Mouse (Mus musculus): ENCODE measurements at regions not wholly inside any gene's neighbourhood (a gene's known extent, or its start where the extent isn't known, plus 50 kb on each side); places are given as distances from the start of the nearest gene placed in this dataset.
A peak's percentile ranks its signal among the peaks of the same experiment; 100 is the strongest.

DNA sequence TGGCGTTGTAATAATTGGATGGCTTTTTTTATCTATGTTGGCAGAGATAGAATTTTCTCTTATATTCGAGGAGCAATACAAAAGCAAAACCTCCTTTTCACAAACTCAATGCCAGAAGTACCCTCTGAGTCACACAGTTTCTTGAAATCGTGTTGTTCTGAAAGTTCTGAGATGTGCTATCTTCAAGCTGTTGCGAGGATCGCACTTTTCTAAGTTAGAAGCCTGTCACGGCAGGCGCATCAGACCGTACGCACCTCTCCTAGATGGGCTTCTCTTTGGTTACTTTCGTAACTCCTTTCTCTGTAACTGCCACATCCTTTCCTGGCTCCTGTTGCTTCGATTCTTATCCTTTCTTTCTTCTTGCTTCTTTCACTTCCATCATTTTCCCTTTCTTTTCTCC lies 271.2 kb upstream of the Arrdc3 start:
- no peak for DNase-seq
- intact Hi-C loops (cut with DNase I): loop anchor here (5.0 kb wide), 1 partner anchor 1160 kb away; no protein-coding TSS in a partner anchor

DNA sequence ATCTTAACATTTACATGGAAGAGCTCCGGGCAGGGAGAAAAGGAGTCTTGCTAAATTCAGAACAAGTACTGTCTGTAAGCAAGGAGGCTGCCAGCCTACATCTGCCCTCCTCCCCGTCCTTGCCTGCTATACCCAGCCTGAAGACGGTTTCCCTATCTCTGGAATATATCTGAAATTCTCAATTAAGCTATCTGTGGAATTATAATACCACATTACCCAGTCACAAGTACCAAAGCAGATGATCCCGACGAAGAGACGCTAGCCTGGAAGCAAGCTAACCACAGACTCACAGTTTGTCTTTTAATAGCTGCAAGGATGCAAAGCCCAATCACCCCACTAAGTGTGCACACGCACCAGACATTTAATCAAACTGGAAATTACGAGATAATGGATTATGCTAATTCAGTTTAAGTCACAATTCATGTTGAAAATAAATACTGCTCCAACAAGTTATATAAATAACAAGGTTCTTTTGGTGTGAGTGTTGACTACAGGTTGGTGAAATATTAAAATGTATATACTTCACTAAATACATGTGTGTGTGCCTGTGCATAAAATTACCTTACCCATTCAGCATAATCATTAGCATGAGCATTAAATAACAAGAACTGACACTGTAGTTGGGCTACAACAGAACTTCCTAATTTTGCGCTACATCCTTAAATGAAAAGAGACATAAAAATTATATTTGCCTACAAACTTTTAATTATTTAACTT lies 269.9 kb upstream of the Arrdc3 start:
- intact Hi-C loops (cut with DNase I): loop anchor here (5.0 kb wide), 1 partner anchor 1161 kb away; no protein-coding TSS in a partner anchor
- DNase-seq: no peak

GRCm38 (mm10) chr13:80613884-80614247 lies 269.3 kb upstream of the Arrdc3 start:
- DNase-seq: no peak
- intact Hi-C loops (cut with DNase I): loop anchor here (5.0 kb wide), 1 partner anchor 1162 kb away; no protein-coding TSS in a partner anchor

GRCm38 (mm10) chr13:80614971-80615370 lies 268.2 kb upstream of the Arrdc3 start:
- DNase-seq: no peak
- intact Hi-C loops (cut with DNase I): loop anchor here (5.0 kb wide), 1 partner anchor 1163 kb away; no protein-coding TSS in a partner anchor

DNA sequence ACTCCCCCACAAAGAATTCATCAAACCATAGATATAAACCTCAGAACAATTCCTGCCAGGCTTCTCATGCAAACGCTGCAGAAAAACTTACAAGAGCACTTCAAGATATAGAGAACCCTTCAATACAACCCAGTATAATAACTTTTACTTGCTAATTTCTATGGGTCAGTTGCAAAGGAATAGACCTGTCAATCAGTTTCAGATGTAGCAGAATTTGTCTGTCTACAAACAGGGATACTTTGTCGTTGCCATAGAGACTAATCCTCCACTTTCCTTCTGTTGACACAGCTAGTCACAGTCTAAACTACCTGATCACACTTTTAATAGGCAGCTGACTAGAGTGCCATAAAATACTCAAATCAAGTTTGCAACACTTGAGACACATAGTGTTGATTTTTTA lies 260.2 kb upstream of the Arrdc3 start:
- no peak for DNase-seq
- intact Hi-C loops (cut with DNase I): no loop called here

DNA sequence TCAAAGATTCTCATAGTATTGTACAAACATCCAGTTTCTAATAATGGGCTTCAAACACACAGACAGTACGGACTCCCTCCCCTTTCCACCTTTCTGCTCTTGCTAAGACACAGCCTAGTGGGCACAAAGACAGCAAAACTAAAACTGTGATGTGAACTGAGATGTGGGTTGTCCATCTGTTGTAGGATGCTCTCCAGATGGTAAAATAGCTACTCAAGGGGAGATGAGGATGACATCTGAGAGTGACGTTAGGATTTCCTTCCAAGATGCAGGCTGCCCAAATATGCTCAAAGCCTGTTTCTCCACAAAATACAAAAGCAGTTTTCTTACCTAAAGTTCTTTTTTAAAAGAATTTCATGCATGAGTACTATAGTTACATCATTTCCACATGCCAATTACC lies 241.8 kb upstream of the Arrdc3 start:
- no peak for DNase-seq
- intact Hi-C loops (cut with DNase I): no loop called here

DNA sequence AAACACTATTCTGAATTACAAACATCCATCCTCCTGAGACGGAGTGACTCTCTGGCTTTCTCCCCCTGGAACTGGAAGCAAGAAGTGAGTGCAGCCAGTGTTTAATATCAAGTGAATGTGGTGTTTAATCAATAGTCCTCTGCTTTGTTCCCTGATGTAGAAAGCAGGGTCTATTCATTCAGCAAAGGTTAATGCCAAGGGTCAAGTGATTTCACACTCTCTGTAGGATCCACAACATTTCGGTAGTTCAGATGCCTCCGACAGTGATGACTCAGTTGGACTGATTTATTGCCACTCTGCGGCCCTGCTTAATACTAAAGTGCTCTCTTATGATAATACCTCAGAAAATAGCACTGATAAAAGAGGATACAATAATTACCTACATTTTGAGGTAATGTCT lies 235.6 kb upstream of the Arrdc3 start:
- no peak for DNase-seq
- intact Hi-C loops (cut with DNase I): no loop called here

DNA sequence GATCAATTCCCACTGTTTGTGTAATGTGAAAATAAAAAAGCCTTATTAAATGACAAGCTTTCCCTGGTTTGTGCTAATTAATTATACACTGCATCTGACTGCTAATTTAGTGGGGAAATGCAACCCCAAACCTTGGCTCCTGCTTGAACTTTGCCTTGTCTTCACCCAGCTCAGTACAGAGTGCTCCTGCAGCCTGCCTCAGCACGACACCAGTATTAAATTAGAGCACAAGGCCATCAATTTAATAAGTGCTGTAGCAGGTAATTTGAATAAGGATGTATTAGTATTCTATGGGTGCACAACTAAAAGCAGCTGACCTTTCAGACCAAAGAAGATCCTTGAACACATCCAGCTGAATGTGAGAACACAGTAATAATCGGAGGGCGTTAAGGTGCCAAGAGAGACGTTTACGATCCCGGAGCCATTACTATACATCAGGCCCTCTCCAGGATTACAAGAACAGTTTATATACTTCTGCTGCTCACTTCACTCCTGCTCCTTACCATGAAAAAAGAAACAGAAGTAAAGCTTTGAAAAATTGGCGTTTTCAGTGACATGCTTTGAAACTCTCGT lies 230.1 kb upstream of the Arrdc3 start:
- no peak for DNase-seq
- intact Hi-C loops (cut with DNase I): no loop called here

DNA sequence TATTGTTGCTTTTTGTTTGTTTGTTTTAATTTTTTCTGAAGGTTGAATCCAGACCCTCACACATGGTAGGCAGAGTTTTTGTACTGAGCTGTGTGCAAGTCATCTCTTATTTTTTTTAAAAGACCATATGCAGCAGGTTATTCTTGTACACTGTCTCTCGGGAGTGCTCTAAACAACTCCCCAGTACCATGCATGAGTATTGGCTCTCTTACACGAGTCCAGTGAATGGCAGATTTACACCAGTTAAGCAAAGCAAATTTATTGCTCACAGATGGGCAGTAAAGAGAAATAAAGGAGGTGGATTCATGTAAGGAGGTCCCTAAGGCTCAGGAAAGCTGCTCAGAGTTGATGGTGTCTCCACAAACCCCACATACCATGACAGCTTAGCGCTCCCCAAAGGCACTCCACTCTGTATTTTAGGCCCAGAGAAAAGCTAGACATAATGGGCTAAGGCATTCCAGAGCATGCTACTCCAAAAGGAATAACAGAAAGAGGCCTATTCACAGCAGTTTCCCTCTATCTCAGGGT lies 216.9 kb upstream of the Arrdc3 start:
- intact Hi-C loops (cut with DNase I): no loop called here
- DNase-seq: no peak

DNA sequence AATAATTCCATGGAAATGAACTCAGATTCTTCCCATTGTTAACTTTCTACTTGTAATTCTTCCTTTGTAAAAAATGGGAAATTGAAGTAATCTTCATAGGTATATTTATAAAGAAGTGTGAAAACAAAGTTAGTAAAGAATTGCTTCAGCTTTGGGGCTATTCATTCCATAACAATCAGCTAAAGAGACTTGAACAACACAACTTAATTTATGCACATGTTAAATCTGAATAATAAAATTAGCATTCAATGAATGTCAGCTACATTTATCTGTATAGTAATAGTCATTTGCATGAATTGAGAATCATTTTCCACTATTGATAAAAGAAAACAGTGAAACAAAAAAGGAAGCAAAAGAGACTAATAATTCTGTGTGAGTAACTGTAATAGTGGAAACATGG lies 193.3 kb upstream of the Arrdc3 start:
- no peak for DNase-seq
- intact Hi-C loops (cut with DNase I): no loop called here

DNA sequence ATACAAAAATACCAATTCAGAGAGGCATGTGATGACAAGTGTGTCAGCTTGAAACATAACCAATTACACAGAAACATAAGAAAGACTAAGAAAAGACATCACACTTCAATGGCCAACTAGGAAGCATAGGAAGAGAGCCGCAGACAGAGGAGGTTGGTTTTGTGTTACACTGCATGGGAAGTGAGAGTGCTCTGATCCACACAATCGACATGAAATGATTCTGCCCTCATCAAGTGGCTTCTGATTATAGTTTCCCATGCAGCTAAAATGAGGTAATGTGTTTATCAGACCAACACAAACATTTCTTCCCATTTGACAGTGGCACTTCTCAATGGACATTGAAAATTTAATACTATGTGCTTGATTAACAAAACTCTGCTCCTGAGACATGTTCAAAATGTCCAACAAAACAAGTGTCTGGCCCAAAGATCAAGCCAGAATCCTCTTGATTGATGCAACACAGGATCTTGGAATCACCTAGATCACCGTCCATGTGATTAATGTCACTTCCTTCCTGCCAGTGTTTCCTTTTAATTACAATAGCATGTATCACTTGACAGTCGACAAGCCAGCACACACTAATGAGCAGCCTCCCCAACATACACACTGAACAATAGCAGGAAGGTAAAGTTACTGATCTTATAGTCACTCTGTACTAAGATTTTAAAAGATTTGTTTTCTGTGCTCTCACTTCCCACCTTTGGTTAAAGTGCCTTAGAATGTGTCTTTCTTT lies 192.4 kb upstream of the Arrdc3 start:
- no peak for DNase-seq
- intact Hi-C loops (cut with DNase I): no loop called here

DNA sequence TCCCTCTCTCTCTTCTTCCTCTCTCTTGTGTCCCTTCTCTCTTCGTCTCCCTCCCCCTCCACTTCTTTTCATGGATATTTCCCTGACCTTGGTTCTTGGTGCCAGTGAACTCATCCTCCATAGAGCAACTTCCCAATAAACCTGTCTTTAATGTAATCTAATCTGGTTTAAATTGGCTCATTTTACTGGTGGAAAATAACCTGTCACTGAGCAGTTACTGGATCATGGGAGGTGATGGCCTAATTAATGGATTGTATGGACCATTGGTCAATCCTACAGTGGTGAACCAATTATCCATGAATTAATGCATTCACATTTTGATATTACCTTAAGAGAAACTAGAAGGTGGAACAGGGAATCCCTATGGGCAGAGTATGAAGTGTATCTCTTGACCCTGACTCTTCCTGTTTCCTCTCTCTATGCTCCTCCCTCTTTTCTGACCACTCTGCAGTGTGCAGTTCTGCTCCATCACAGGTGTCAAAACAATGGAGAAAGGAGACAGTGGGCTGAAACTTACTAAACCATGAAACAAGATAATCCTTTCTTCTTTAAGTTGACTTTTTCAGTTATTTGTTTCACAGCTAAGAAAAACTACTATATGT lies 187.5 kb upstream of the Arrdc3 start:
- intact Hi-C loops (cut with DNase I): no loop called here

GRCm38 (mm10) chr13:80709531-80710306 lies 173.5 kb upstream of the Arrdc3 start:
- intact Hi-C loops (cut with DNase I): no loop called here
- DNase-seq: no peak

More for the DNA sequence above, 187.5 kb upstream of the Arrdc3 start:
- no peak for DNase-seq

DNA sequence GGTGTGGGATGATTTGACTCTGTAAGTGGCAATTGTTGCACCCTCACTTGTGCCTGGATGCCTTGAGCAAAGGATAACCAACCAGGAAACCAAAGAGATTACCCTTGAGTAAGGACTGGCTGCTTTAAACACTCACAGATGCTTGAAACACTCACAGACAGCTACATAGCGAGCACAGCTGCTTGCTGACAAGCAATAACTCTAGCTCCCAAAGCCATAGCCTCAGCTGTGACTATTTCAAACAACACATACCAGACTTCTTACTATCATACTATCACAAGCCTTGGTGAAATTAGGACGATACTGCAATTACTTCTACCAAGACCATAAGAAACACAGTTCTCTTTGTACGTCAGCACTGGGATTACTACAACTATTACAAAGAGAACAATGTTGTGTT lies 163.9 kb upstream of the Arrdc3 start:
- no peak for DNase-seq
- intact Hi-C loops (cut with DNase I): no loop called here

DNA sequence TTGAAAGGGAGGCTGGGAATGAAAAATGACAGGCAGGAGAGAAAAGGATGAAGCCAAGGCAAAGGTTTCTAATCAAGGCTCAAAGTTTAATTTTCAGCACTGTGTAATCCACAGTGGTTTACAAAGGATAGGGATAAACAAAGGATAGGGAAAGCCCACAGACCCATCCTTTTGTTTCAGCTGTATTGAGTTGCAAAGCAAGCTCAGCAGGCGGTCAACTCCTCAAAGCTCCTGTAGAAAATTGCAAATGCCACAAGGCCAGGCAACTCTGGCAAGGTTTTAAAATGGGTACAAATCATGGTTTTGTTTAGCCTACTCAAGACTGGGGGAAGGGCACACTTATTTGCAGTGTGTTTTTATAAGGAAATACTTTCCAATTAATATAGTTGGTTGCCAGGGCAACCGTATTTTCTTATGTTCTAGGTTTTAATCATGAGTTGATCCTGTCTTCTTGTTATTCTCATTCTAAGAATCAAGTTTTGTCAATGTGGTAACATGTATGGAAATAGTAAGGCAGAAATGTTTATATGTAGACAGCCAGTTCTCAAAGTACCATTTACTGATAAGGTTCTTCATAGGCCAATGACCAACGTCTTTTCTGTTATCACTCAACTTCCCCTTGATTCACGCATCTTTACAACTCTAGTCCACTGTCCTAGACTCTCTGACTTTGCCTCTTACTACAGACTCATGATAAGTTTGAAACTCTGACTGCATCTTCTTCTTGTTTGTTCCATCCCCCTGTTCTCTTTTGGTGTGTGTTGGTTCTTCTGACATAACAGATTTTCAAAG lies 159.8 kb upstream of the Arrdc3 start:
- DNase-seq: no peak
- intact Hi-C loops (cut with DNase I): no loop called here

GRCm38 (mm10) chr13:80729202-80729601 lies 154.0 kb upstream of the Arrdc3 start:
- intact Hi-C loops (cut with DNase I): no loop called here
- no peak for DNase-seq

DNA sequence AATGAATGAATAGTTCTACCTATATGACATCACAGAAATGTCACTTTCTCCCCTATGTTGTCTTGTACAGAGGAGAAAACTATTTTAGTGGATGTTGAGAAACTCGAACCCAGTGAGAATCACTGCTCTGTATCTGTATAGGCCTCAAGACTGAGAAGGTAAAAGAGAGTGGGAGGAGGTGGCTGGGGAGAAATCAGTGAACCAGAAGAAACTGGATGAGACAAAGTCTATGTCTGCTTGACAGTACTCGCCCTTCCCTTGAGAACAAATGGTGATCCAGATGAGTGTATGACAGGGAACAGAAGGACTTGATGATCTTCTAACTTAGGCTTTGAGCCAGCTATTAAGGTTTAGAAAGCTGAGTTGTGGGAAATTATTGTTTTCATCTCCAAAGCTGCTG lies 137.2 kb upstream of the Arrdc3 start:
- intact Hi-C loops (cut with DNase I): loop anchor here (10.0 kb wide), 1 partner anchor 1291 kb away; no protein-coding TSS in a partner anchor
- DNase-seq: no peak

GRCm38 (mm10) chr13:80747022-80747421 lies 136.2 kb upstream of the Arrdc3 start:
- intact Hi-C loops (cut with DNase I): loop anchor here (10.0 kb wide), 1 partner anchor 1292 kb away; no protein-coding TSS in a partner anchor
- peak in 1 of 2 experiments; percentile 2 for DNase-seq

Measured in heart, postnatal 14 days (tissue).